Mouse (Mus musculus) forebrain, embryonic 15.5 days (tissue): ENCODE measurements at regions not wholly inside any gene's neighbourhood (a gene's known extent, or its start where the extent isn't known, plus 50 kb on each side); places are given as distances from the start of the nearest gene placed in this dataset. TPM values are rescaled to one million over a fixed set of nuclear protein-coding genes. Genes with fewer than 3 reads are reported as not detected.

ENCODE experiments used
- ATAC-seq: fragments of 200-750 bp; cut with Nextera tagmentation; replicated peaks from 2 replicates; pipeline ENCODE4 v1.8.0; 2017; ENCODE audit warnings: mild to moderate bottlenecking, moderate TSS enrichment, moderate library complexity
- H3K27ac ChIP-seq: fragments of 300-500 bp; sonication (generic); replicated peaks from 2 replicates; pipeline ENCODE4 v1.5.1; 2015; ENCODE audit warnings: mild to moderate bottlenecking, inconsistent platforms
- H3K27me3 ChIP-seq: fragments of 300-500 bp; sonication (generic); 2 replicates; pipeline ENCODE4 v1.6.1; 2015; ENCODE audit warnings: inconsistent platforms
- H3K36me3 ChIP-seq: fragments of 300-500 bp; sonication (generic); 2 replicates; pipeline ENCODE4 v1.6.1; 2015; ENCODE audit warnings: mild to moderate bottlenecking, inconsistent platforms
- H3K4me1 ChIP-seq: fragments of 300-500 bp; sonication (generic); 2 replicates; pipeline ENCODE4 v1.6.1; 2015; ENCODE audit warnings: inconsistent platforms
- H3K4me2 ChIP-seq: fragments of 300-500 bp; sonication (generic); replicated peaks from 2 replicates; pipeline ENCODE4 v1.6.1; 2015; ENCODE audit warnings: mild to moderate bottlenecking, inconsistent platforms
- H3K4me3 ChIP-seq: fragments of 300-500 bp; sonication (generic); 2 replicates; pipeline ENCODE4 v1.5.1; 2015; ENCODE audit warnings: mild to moderate bottlenecking, inconsistent platforms
- H3K9ac ChIP-seq: fragments of 300-500 bp; sonication (generic); replicated peaks from 2 replicates; pipeline ENCODE4 v1.6.1; 2015; ENCODE audit warnings: mild to moderate bottlenecking, inconsistent platforms
- H3K9me3 ChIP-seq: fragments of 300-500 bp; sonication (generic); 2 replicates; pipeline ENCODE4 v1.6.1; 2016; ENCODE audit warnings: inconsistent platforms
- WGBS: fragments of 180-500 bp; shearing (Covaris S2); methylation state at CpG from one replicate; pipeline ENCODE4 v1.1.7; 2015; ENCODE audit warnings: mixed read lengths; 5-methylcytosine and 5-hydroxymethylcytosine counted together
- microRNA-seq: library from miRNA; unstranded; fragments of <30 nt; microRNA quantifications from one replicate; pipeline ENCODE4, GENCODE M21; 2016

DNA sequence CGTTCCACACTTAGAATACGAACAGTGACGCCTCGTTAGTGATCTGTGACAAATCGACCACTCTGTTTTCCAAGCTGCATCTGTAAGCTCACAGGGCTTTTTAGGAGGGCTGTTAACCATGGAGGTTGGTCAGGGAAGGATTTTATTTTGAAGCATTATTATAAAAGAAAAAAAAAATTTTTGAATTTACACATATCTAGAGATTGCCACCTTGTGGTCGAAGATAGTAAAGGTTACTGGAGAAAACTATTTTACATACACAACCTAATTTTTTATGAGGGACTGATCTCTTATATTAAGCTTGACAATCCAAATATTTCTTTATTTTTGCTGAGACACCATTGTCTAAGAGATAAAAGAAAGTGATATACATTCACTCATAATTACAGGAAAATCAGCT, 937.2 kb downstream of the Sorcs1 start:
- no peak overlapping the region for H3K4me2 ChIP-seq
- H3K9ac ChIP-seq: no peak overlapping the region
- peaks cover 6% of the 10 kb centered on the region; the same call in 1 of the 2 replicates for H3K4me1 ChIP-seq
- no peaks in the 10 kb centered on the region for H3K36me3 ChIP-seq
- no peak overlapping the region for H3K27ac ChIP-seq
- no peak for ATAC-seq
- no peaks in the 10 kb centered on the region for H3K27me3 ChIP-seq
- no peak overlapping the region for H3K4me3 ChIP-seq
- no peaks in the 10 kb centered on the region for H3K9me3 ChIP-seq
- 40% methylated on average over 6 of the region's 6 CpGs for WGBS

DNA sequence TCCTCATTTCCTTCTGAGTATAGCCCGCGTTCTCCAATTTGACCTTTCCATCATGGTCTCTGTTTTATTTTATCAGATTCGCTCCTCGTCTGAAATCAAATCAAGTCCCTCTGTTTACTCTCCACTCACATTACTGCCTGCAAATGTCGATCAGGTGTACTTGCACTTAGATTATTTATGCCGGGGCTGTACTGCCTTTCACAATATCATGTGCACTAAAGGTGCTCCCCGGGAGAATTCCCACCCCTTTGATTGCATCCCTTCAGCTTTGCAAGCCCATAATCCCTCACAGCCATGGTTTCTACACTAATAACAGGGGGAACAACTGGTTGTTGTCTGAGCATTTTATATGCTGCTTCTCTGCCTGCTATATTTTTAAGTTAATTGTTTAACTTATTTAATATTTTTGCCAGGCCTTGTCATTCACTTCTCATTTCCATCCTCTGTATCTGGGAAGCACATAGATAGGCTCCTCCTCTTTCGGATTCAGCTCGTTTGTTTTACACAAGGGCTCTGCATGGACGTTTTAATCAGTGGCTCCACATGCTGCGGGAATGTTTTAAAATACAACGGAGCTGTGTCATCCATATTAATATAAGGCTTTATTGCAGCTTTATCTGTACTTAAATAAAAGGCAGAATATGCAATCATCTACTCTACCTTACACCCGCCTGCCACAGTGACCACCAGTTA, 938.8 kb downstream of the Sorcs1 start:
- no peak overlapping the region for H3K4me3 ChIP-seq
- no peak overlapping the region for H3K4me2 ChIP-seq
- no peaks in the 10 kb centered on the region for H3K36me3 ChIP-seq
- no peak overlapping the region for H3K27ac ChIP-seq
- no peak overlapping the region for H3K9ac ChIP-seq
- 28% methylated on average over 13 of the region's 13 CpGs for WGBS
- no peaks in the 10 kb centered on the region for H3K9me3 ChIP-seq
- H3K4me1 ChIP-seq: peaks cover 6% of the 10 kb centered on the region; the same call in 1 of the 2 replicates
- ATAC-seq: 0 out of 2 replicates have a peak, but pooled peaks have one; percentile 16
- no peaks in the 10 kb centered on the region for H3K27me3 ChIP-seq

DNA sequence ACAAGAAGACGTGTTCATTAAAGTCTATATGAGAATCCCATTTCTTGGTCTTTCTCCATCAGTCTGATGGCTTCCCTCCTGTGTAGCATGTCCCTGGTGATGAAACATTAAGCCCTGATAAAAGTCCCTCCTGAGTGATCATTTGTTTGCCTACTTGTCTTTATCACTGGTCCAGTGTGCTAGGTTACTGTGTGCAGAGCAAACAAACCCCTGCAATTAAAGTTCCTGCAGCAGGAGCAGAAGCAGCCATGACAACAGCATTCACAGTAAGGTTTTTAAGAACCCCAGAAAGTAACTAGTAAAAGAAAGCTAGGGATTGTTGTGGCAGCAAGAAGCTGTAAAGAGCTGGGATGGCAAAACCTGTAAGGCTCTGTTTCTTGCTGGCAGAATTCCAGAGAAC, 980.8 kb downstream of the Sorcs1 start:
- Histone ChIP-seq H3K9ac (no peak overlapping the region), H3K27me3 (no peaks in the 10 kb centered on the region), H3K27ac (no peak overlapping the region), H3K4me2 (no peak overlapping the region), H3K9me3 (no peaks in the 10 kb centered on the region), H3K4me1 (no peaks in the 10 kb centered on the region), H3K4me3 (no peak overlapping the region), H3K36me3 (no peaks in the 10 kb centered on the region)
- ATAC-seq: no peak
- 36% methylated on average over 1 of the region's 1 CpGs for WGBS

DNA sequence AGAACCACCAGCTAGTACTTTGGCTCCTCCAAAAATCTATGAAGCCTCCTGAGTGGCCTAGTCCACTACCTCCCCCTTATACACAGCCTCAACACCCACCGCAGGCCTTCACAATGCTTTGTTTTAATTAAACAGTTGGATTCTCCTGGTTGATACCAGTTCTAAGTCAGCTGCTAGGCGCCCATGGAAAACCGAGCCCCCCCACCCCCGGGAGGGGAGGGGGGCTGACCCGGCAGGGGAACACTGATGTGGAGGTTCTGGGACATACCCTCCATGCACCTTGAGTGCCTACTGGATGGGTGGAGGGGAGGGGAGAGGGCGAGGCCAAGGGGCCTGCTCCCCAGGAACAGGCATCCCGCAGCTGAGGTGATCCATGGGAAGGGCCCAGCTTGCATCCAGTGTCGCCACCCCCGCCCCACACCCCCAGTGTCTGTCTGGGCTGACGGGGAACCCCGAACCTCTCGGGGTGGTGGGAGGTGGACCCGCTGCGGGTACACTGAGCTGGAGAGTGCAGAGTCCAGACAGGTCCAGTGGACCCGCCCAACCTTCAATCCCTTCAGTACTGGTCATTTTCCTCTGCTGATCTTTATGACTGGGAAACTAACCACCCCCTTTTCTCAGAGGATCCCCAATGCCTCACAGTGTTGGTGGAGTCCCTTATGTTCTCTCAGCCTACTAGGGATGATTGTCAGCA, 992.7 kb downstream of the Sorcs1 start:
- H3K9ac ChIP-seq: no peak overlapping the region
- ATAC-seq: no peak
- H3K36me3 ChIP-seq: no peaks in the 10 kb centered on the region
- WGBS: 92% methylated on average over 14 of the region's 15 CpGs
- H3K4me2 ChIP-seq: no peak overlapping the region
- H3K4me1 ChIP-seq: no peaks in the 10 kb centered on the region
- no peak overlapping the region for H3K4me3 ChIP-seq
- H3K9me3 ChIP-seq: no peaks in the 10 kb centered on the region
- no peaks in the 10 kb centered on the region for H3K27me3 ChIP-seq
- H3K27ac ChIP-seq: no peak overlapping the region

DNA sequence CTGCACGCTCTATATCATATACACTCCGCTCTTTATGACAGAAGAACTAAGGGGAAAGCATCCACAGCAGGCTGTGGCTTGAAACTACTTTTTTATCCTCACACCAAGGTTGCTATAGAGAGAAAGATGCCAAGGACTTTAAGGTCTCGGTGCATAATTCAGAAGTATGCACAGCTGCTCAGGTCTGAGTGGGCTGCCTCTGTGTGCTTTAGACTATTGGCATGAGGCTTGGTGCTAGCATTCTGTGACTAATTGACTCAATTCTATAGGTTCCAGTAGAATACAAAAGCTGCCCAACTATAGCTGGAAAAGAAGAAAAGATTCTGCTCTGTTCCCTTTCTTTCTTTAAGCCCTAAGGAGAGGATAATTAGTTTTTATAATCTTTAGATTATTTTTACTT, 997.2 kb downstream of the Sorcs1 start:
- ATAC-seq: no peak
- Histone ChIP-seq H3K4me2 (no peak overlapping the region), H3K9me3 (no peaks in the 10 kb centered on the region), H3K27ac (no peak overlapping the region), H3K9ac (no peak overlapping the region), H3K36me3 (no peaks in the 10 kb centered on the region), H3K27me3 (no peaks in the 10 kb centered on the region), H3K4me3 (no peak overlapping the region), H3K4me1 (no peaks in the 10 kb centered on the region)
- WGBS: 31% methylated on average over 3 of the region's 3 CpGs

DNA sequence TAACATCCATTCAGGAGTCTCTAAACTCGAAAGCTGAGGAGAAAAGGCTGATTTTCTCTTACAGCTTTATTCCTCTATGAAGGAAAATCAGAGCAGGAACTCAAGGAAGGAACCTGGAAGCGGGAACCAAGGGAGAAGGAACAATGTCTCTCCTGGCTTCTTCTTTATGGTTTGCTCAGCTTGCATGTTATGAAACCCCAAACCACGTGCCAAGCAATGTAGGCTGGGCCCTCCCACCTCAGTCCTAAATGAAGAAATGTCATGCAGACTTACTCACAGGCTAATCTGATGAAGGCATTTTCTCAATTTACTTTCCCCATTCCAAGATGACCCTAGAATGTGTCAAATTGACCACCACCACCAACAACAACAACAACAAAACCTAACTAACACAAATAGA, 998.4 kb downstream of the Sorcs1 start:
- H3K27ac ChIP-seq: no peak overlapping the region
- no peaks in the 10 kb centered on the region for H3K9me3 ChIP-seq
- no peak overlapping the region for H3K9ac ChIP-seq
- WGBS: 94% methylated on average over 3 of the region's 3 CpGs
- no peak overlapping the region for H3K4me3 ChIP-seq
- H3K4me1 ChIP-seq: no peaks in the 10 kb centered on the region
- no peaks in the 10 kb centered on the region for H3K27me3 ChIP-seq
- no peak for ATAC-seq
- H3K36me3 ChIP-seq: no peaks in the 10 kb centered on the region
- H3K4me2 ChIP-seq: no peak overlapping the region

DNA sequence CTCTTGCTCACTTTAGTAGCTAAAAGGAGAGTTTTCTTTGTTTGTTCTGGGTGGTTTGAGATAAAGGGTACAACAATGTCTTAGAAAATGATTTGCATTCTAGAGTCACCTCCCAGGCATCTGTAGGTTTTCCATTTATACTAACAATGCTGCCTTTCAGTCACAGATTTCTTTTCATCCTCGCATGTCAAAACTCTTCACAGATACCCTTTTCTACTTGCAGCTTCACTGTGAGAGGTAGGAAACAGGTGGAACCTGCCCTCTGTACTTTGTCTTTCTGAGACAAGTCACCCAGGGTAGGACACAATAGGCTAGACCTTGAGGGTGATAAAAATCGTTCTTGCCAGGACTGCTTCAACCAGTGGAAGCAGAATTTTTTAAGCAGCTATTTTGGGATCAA, 1002.5 kb downstream of the Sorcs1 start:
- H3K27me3 ChIP-seq: no peaks in the 10 kb centered on the region
- H3K4me1 ChIP-seq: no peaks in the 10 kb centered on the region
- no peak overlapping the region for H3K27ac ChIP-seq
- no peaks in the 10 kb centered on the region for H3K9me3 ChIP-seq
- 10% methylated on average over 2 of the region's 2 CpGs for WGBS
- H3K36me3 ChIP-seq: no peaks in the 10 kb centered on the region
- H3K9ac ChIP-seq: no peak overlapping the region
- no peak for ATAC-seq
- H3K4me2 ChIP-seq: no peak overlapping the region
- H3K4me3 ChIP-seq: no peak overlapping the region

DNA sequence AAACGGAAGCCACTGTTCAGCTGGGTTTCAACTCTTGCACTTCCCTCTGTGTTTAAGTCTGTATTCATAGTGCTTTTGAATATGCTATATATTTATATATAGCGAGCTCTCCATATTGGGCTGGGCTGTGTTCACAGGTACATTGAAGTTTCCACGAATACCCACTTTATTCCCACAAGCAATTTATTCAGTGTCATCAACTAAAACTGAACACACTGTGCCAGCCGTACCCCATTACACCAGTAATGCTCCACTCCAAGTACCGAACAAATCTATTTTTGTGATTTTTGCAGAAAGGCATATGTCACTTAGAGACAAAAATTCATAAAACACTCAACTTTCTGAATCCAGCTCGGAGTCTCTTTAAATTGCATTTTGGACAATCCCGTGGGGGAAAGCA, 1048.5 kb downstream of the Sorcs1 start:
- Histone ChIP-seq H3K9me3 (no peaks in the 10 kb centered on the region), H3K9ac (no peak overlapping the region), H3K27me3 (no peaks in the 10 kb centered on the region), H3K4me2 (no peak overlapping the region), H3K36me3 (no peaks in the 10 kb centered on the region), H3K4me1 (no peaks in the 10 kb centered on the region), H3K27ac (no peak overlapping the region), H3K4me3 (no peak overlapping the region)
- 94% methylated on average over 7 of the region's 7 CpGs for WGBS
- no peak for ATAC-seq

DNA sequence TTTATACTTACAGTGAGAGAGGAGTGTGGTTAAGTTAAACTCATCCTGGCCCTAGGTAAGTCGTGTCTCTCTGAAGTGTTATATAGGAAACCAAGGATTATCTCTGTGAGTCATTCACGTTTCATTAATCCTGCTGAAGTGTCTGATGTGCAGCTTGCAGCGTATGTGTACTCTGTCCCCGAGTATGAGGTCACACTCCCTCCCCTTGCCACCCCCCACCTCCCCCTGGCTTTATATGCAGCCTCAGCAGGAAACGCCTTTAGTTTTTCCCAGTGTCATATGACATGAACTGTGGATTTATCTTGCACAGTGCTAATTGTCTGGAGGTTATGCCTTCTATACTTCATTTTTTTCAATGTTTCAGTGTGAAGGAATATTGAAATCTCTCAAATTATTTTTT, 1058.5 kb downstream of the Sorcs1 start:
- no peak overlapping the region for H3K27ac ChIP-seq
- no peak overlapping the region for H3K4me3 ChIP-seq
- H3K4me1 ChIP-seq: no peaks in the 10 kb centered on the region
- H3K4me2 ChIP-seq: no peak overlapping the region
- no peak for ATAC-seq
- 44% methylated on average over 5 of the region's 5 CpGs for WGBS
- H3K27me3 ChIP-seq: no peaks in the 10 kb centered on the region
- H3K9me3 ChIP-seq: no peaks in the 10 kb centered on the region
- no peak overlapping the region for H3K9ac ChIP-seq
- no peaks in the 10 kb centered on the region for H3K36me3 ChIP-seq

DNA sequence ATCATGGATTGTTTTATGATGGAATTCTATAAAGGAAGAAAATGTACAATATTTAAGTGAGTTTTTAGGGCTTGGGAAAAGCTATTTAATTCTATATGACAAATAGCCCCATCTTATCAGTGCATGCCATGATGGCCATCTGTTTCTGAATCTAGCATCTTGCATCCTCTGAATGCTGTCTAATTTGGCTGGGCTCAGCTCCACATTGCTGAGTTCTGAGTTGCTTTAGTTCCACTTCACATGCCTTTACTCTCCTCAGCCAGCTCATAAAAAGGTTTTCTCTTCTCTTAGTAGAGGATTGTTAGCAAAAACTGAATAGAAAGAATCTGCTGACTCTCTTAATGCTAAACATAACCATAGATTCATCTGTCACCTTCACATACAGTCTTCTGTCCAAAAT, 1063.4 kb downstream of the Sorcs1 start:
- Histone ChIP-seq H3K9me3 (no peaks in the 10 kb centered on the region), H3K27ac (no peak overlapping the region), H3K9ac (no peak overlapping the region), H3K36me3 (no peaks in the 10 kb centered on the region), H3K4me3 (no peak overlapping the region), H3K4me2 (no peak overlapping the region), H3K4me1 (no peaks in the 10 kb centered on the region), H3K27me3 (no peaks in the 10 kb centered on the region)
- ATAC-seq: no peak

Small RNA genes in the stretch of these regions (microRNA-seq; reads per million reads assigned to microRNA genes)
- not detected for gene Gm27935
